Mouse (Mus musculus) G1E (cell line): Measurements from ENCODE around the gene Gm49336. TPM values are rescaled to one million over a fixed set of nuclear protein-coding genes. Genes with fewer than 3 reads are reported as not detected.

Experiments
- ATAC-seq: 2 replicates; pipeline ENCODE4 v1.8.0; 2016; ENCODE audit warnings: mild to moderate bottlenecking; ENCODE audit not compliant: insufficient number of reproducible peaks, poor library complexity, low FRiP score, severe bottlenecking; ENCODE audit errors: extremely low read depth
- DNase-seq: peaks from one replicate; pipeline ENCODE4 v3.0.0; 2012; ENCODE audit warnings: low spot score
- H3K27me3 ChIP-seq: 2 replicates; pipeline ENCODE4 v1.6.1; 2012; ENCODE audit warnings: mild to moderate bottlenecking, low read length, inconsistent platforms; ENCODE audit not compliant: insufficient read depth
- H3K36me3 ChIP-seq: replicated peaks from 2 replicates; pipeline ENCODE3; 2012; ENCODE audit warnings: mild to moderate bottlenecking, inconsistent platforms
- H3K4me1 ChIP-seq: 2 replicates; pipeline ENCODE4 v1.6.1; 2012; ENCODE audit warnings: low read depth, low read length, inconsistent platforms, mixed read lengths; ENCODE audit not compliant: insufficient read depth
- H3K4me3 ChIP-seq: 2 replicates; pipeline ENCODE4 v1.5.1; 2012; ENCODE audit warnings: low read depth, mild to moderate bottlenecking, inconsistent platforms, low read length, moderate library complexity, mixed read lengths
- H3K9me3 ChIP-seq: replicated peaks from 2 replicates; pipeline ENCODE4 v1.6.1; 2012; ENCODE audit warnings: inconsistent platforms
- CTCF ChIP-seq: IDR thresholded peaks from 2 replicates; pipeline ENCODE4 v1.5.1; 2012; ENCODE audit warnings: low read depth, low read length, inconsistent platforms, mixed read lengths
- GATA1 ChIP-seq: IDR thresholded peaks from 2 replicates; pipeline ENCODE4 v1.6.1; 2012; ENCODE audit warnings: borderline replicate concordance, low read length, inconsistent platforms, mixed read lengths
- GATA2 ChIP-seq: IDR thresholded peaks from 2 replicates; pipeline ENCODE4 v1.6.1; 2012; ENCODE audit warnings: low read depth, low read length, inconsistent platforms, borderline replicate concordance
- POLR2AphosphoS5 ChIP-seq: IDR thresholded peaks from 2 replicates; pipeline ENCODE4 v1.6.1; 2012; ENCODE audit warnings: low read depth, low read length, inconsistent platforms; ENCODE audit not compliant: insufficient replicate concordance
- TAL1 ChIP-seq: conservative IDR thresholded peaks from 2 replicates; pipeline ENCODE4 v1.6.1; 2012; ENCODE audit warnings: low read depth, low read length, inconsistent platforms, mixed read lengths
- polyA plus RNA-seq: library from polyadenylated mRNA; stranded (reverse); fragments of >175 nt; gene quantifications from 2 replicates; pipeline ENCODE4 v1.2.3, GENCODE M21; 2012
- total RNA-seq, 2 experiments: library from RNA; stranded (forward) in 1 of 2; stranded (reverse) in 1 of 2; fragments of 200-1000 nt in 1 of 2; fragments of >200 nt in 1 of 2; fragmentation: Nextera tagmentation in 1 of 2; gene quantifications; 2 replicates each; pipeline ENCODE4 v1.2.3; 2014 to 2017

Gm49336 gene
- 88.9 and 91.1 TPM in 2 replicates for total RNA-seq (2014; fragmentation: Nextera tagmentation)
- 127 and 129 TPM in 2 replicates for total RNA-seq (2017)
- polyA plus RNA-seq, result 7.9 and 9.7 TPM in 2 replicates

- TF ChIP-seq CTCF (no peak), POLR2AphosphoS5 (no peak), GATA1 (no peak), TAL1 (no peak), GATA2 (no peak)
- peak within 1 kb of the TSS; percentile 97 for H3K4me3 ChIP-seq
- H3K27me3 ChIP-seq, result no peaks in the 10 kb centered on the region
- peaks cover 20% of the 10 kb centered on the region for H3K36me3 ChIP-seq
- peaks cover 21% of the 10 kb centered on the region for H3K4me1 ChIP-seq
- H3K9me3 ChIP-seq, result no peaks in the 10 kb centered on the region
- DNase-seq (peak; percentile 83), ATAC-seq (peak; percentile 93)
These were observed at the start of gene Gm49336, which contains the start of gene Nupl1 for GRCm38 (mm10) chr14:60251281-60252003. Gene Gm49336, minus strand, starts transcription at chr14:60251507. Gene Nupl1, minus strand, starts transcription at chr14:60251431.

GRCm38 (mm10) chr14:60301024-60301423, 49.7 kb upstream of the Gm49336 start:
- Histone ChIP-seq H3K4me1 (no peaks in the 10 kb centered on the region), H3K9me3 (no peaks in the 10 kb centered on the region), H3K27me3 (no peaks in the 10 kb centered on the region), H3K4me3 (no peak overlapping the region), H3K36me3 (peaks cover 62% of the 10 kb centered on the region)
- TF ChIP-seq CTCF (no peak), POLR2AphosphoS5 (no peak), GATA2 (no peak), TAL1 (no peak), GATA1 (no peak)
- DNase-seq (no peak), ATAC-seq (no peak)

GRCm38 (mm10) chr14:60300224-60300991, 49.1 kb upstream of the Gm49336 start:
- H3K9me3 ChIP-seq, result no peaks in the 10 kb centered on the region
- TF ChIP-seq GATA2 (no peak), GATA1 (no peak), TAL1 (no peak), POLR2AphosphoS5 (no peak), CTCF (no peak)
- no peaks in the 10 kb centered on the region for H3K4me1 ChIP-seq
- ATAC-seq (no peak), DNase-seq (no peak)
- H3K27me3 ChIP-seq, result no peaks in the 10 kb centered on the region
- no peak overlapping the region for H3K4me3 ChIP-seq
- peaks cover 62% of the 10 kb centered on the region for H3K36me3 ChIP-seq

- no peaks in the 10 kb centered on the region for H3K4me1 ChIP-seq
- ATAC-seq, result no peak
- TF ChIP-seq CTCF (no peak), GATA2 (no peak), TAL1 (no peak), POLR2AphosphoS5 (no peak)
- DNase-seq, result no peak
- peaks cover 69% of the 10 kb centered on the region for H3K36me3 ChIP-seq
- no peak overlapping the region for H3K4me3 ChIP-seq
- H3K27me3 ChIP-seq, result no peaks in the 10 kb centered on the region
- no peaks in the 10 kb centered on the region for H3K9me3 ChIP-seq
These were observed 44.2 kb upstream of the Gm49336 start for GRCm38 (mm10) chr14:60295531-60295930.

GRCm38 (mm10) chr14:60290363-60290762, 39.1 kb upstream of the Gm49336 start:
- no peak overlapping the region for H3K4me3 ChIP-seq
- peaks cover 3% of the 10 kb centered on the region; the same call in 1 of the 2 replicates for H3K4me1 ChIP-seq
- no peaks in the 10 kb centered on the region for H3K27me3 ChIP-seq
- H3K9me3 ChIP-seq, result no peaks in the 10 kb centered on the region
- H3K36me3 ChIP-seq, result peaks cover 64% of the 10 kb centered on the region
- ATAC-seq (peak; percentile 49; the same call in 1 of the 2 replicates), DNase-seq (no peak)
- TF ChIP-seq CTCF, result no peak

GRCm38 (mm10) chr14:60286194-60286863, 35.0 kb upstream of the Gm49336 start:
- TF ChIP-seq GATA1 (no peak), CTCF (no peak), GATA2 (no peak), TAL1 (no peak), POLR2AphosphoS5 (no peak)
- peaks cover 49% of the 10 kb centered on the region for H3K36me3 ChIP-seq
- ATAC-seq (no peak), DNase-seq (no peak)
- H3K4me3 ChIP-seq, result no peak overlapping the region
- no peaks in the 10 kb centered on the region for H3K9me3 ChIP-seq
- peaks cover 3% of the 10 kb centered on the region; the same call in 1 of the 2 replicates for H3K4me1 ChIP-seq
- H3K27me3 ChIP-seq, result no peaks in the 10 kb centered on the region
